Mouse (Mus musculus) embryonic facial prominence, embryonic 15.5 days (tissue): ENCODE measurements around the gene Irf4. TPM values are rescaled to one million over a fixed set of nuclear protein-coding genes. Genes with fewer than 3 reads are reported as not detected.

Experiments used
- ATAC-seq: fragments of 200-750 bp; cut with Nextera tagmentation; 2 replicates; pipeline ENCODE4 v1.8.0; 2017; ENCODE audit warnings: low read depth, moderate TSS enrichment; ENCODE audit not compliant: insufficient number of reproducible peaks, low FRiP score, low TSS enrichment
- H3K27ac ChIP-seq: fragments of 300-500 bp; sonication (generic); replicated peaks from 2 replicates; pipeline ENCODE4 v1.5.1; 2015; ENCODE audit warnings: mild to moderate bottlenecking, inconsistent platforms
- H3K27me3 ChIP-seq: fragments of 300-500 bp; sonication (generic); 2 replicates; pipeline ENCODE4 v1.6.1; 2015; ENCODE audit warnings: inconsistent platforms
- H3K36me3 ChIP-seq: fragments of 300-500 bp; sonication (generic); 2 replicates; pipeline ENCODE4 v1.6.1; 2015; ENCODE audit warnings: mild to moderate bottlenecking, inconsistent platforms
- H3K4me1 ChIP-seq: fragments of 300-500 bp; sonication (generic); 2 replicates; pipeline ENCODE4 v1.6.1; 2015; ENCODE audit warnings: inconsistent platforms
- H3K4me2 ChIP-seq: fragments of 300-500 bp; sonication (generic); replicated peaks from 2 replicates; pipeline ENCODE4 v1.6.1; 2015; ENCODE audit warnings: mild to moderate bottlenecking, inconsistent platforms
- H3K4me3 ChIP-seq: fragments of 300-500 bp; sonication (generic); replicated peaks from 2 replicates; pipeline ENCODE4 v1.5.1; 2015; ENCODE audit warnings: mild to moderate bottlenecking, inconsistent platforms
- H3K9ac ChIP-seq: fragments of 300-500 bp; sonication (generic); 2 replicates; pipeline ENCODE4 v1.6.1; 2015; ENCODE audit warnings: inconsistent platforms
- H3K9me3 ChIP-seq: fragments of 300-500 bp; sonication (generic); replicated peaks from 2 replicates; pipeline ENCODE4 v1.6.1; 2016; ENCODE audit warnings: inconsistent platforms
- WGBS: fragments of 180-500 bp; shearing (Covaris S2); methylation state at CpG from one replicate; pipeline ENCODE4 v1.1.7; 2015; 5-methylcytosine and 5-hydroxymethylcytosine counted together
- polyA plus RNA-seq: library from polyadenylated mRNA; unstranded; fragments of >200 nt; fragmentation: Nextera tagmentation; extraction: Ambion mirVana; gene quantifications from 2 replicates; pipeline ENCODE4 v1.2.1, GENCODE M21; 2015

The Irf4 gene
- polyA plus RNA-seq, result 0.16 and 0.20 TPM in 2 replicates

DNA sequence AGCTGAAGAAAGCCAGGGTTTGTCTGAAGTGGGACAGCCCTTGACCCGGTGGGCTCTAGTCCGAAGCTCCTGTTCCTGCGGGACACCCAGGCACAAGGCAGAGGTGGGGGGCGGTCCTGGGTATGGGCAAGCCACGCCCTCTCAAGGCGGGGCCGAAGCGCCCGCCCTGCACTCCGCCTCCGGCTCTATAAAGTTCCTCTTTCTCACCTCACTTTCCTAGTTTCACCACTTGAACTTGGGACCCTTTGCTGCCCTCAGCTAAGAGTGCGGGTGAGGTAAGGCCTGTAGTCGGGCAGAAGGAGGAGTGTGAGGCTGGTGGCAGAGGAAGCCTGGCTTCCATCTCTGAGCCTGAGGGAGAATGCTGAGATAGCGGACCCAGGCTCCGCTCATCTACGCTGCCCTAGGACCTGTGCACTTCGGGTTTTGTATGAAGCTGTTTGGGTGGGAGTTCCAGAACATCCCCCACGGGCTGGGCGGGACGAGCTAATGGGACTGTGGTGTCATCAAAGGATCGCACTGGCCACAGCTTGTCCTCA lies at the start of gene Irf4:
TSS of gene Irf4 (plus strand) at position 206 of the 536 bp plus-strand sequence.
- under 1% methylated on average over 21 of the region's 21 CpGs for WGBS
- Histone ChIP-seq H3K36me3 (no peaks in the 10 kb centered on the region), H3K4me2 (peak within 1 kb of the TSS; percentile 75), H3K4me1 (peaks cover 23% of the 10 kb centered on the region), H3K27me3 (peaks cover 67% of the 10 kb centered on the region), H3K27ac (no peak within 1 kb of the TSS), H3K9me3 (no peaks in the 10 kb centered on the region), H3K4me3 (peak within 1 kb of the TSS; percentile 39), H3K9ac (no peak within 1 kb of the TSS)
- peak; percentile 82 for ATAC-seq

DNA sequence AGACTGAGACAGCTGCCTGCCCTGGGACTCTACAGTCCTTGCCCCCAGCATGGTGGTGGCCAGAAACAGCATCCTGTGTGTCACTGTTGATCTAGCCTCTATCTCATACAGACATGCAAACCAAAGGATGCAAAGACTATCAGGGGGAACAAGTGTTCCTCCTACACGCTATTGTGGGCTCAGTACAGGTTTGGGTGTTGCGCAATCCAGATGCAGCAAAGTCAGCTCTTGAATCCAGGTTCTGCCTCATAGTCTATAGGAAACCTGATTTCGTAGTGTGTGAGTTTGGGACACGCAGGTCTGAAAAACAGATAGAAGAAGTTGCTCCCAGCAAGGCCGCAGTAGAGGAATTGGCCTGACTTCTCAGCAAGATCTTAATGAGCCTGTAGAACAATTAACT lies 46.3 kb upstream of the Irf4 start:
- Histone ChIP-seq H3K27ac (no peak overlapping the region), H3K4me3 (no peak overlapping the region), H3K9me3 (no peaks in the 10 kb centered on the region), H3K9ac (no peak overlapping the region), H3K27me3 (no peaks in the 10 kb centered on the region), H3K4me2 (no peak overlapping the region), H3K4me1 (no peaks in the 10 kb centered on the region), H3K36me3 (peaks cover 10% of the 10 kb centered on the region; the same call in 1 of the 2 replicates)
- ATAC-seq, result no peak
- WGBS, result 89% methylated on average over 5 of the region's 5 CpGs

DNA sequence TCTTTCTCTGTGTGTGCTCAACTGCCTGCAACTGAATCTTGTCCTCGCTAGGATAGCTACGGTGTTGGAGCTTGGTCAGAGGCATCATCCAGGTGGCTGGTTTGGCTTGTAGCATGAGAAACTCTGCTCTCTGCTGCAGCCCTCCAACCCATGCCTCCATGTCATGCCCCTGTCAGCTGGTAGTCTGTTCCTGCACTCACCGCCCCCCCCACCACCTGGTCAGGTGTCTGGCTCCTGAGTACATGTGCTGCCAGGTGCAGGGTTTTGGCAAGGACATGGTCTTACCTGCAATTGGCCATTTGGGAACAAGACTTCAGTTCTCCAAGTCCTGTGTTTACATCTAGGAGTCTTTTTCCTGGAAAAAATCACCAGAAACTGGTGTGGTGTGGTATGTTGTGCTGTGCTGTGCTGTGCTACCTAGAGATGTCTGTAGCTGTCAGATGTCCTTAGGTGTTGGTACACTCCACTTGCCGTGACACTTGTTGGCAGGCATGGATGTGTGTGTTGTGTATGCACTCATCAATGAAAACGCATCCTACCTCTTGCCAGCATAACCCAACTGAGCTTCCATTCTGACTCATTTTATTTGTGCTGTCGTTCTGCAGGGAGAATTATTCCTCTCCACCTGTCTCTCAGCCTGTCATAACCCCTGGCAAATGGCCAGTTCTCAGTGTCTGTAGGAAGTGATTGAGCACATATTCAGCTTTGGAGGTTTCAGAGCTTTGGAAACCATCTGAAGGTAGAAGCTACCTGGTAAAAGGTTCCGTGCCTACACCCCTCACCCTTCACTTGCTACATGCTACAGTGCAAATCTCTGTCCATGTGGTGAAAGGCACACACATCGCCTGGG lies 44.6 kb upstream of the Irf4 start:
- WGBS, result 86% methylated on average over 8 of the region's 8 CpGs
- H3K9ac ChIP-seq, result no peak overlapping the region

DNA sequence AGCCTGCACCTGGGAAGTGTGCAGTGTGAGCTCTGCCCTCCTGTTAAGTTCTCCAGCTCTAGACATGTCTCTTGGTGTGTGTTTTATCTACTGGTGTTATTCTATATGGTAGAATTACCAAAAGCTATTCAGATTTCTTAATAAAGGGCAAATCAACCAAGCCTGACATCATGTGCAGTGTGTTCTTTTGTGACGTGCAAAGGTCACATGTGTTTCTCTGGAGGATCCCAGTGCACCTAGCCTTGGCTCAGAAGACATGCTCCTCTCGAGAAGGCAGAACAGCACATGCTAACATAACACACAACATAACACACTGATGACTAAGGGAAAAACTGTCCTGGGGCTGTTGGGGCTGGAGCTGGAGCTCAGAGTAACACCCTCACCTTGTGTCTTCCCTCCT lies 38.0 kb upstream of the Irf4 start:
- peaks cover under 1% of the 10 kb centered on the region; the same call in 1 of the 2 replicates for H3K36me3 ChIP-seq
- no peaks in the 10 kb centered on the region for H3K27me3 ChIP-seq
- no peaks in the 10 kb centered on the region for H3K9me3 ChIP-seq
- no peak overlapping the region for H3K27ac ChIP-seq
- ATAC-seq, result no peak
- H3K4me3 ChIP-seq, result no peak overlapping the region
- WGBS, result 82% methylated on average over 2 of the region's 2 CpGs
- H3K4me2 ChIP-seq, result no peak overlapping the region
- H3K9ac ChIP-seq, result no peak overlapping the region
- no peaks in the 10 kb centered on the region for H3K4me1 ChIP-seq

More for the DNA sequence above, 44.6 kb upstream of the Irf4 start:
- Histone ChIP-seq H3K9me3 (no peaks in the 10 kb centered on the region), H3K27ac (no peak overlapping the region), H3K4me3 (no peak overlapping the region), H3K36me3 (peaks cover 7% of the 10 kb centered on the region; the same call in 1 of the 2 replicates), H3K4me2 (no peak overlapping the region), H3K4me1 (no peaks in the 10 kb centered on the region), H3K27me3 (no peaks in the 10 kb centered on the region)
- no peak for ATAC-seq

DNA sequence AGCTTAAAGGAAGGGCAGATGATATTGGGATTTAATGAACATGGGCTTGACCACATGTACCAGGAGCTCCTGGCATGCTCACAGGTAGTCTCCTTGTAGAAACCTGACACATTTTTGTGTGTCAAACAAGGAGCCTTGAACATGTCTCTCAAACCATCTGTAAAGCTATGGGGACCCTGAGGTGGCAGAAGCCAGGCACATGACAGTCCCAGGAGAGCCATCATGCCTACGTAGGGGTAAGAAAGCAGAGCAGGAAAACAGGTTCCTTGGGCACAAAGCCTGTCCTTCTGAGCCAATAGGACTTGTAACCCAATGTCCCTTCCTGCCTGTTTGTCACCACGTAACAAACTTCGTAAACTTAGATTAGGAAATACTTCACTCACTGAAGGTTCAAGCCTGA lies 37.3 kb upstream of the Irf4 start:
- Histone ChIP-seq H3K4me2 (no peak overlapping the region), H3K4me1 (no peaks in the 10 kb centered on the region), H3K27me3 (no peaks in the 10 kb centered on the region), H3K9me3 (no peaks in the 10 kb centered on the region), H3K9ac (no peak overlapping the region), H3K27ac (no peak overlapping the region), H3K4me3 (no peak overlapping the region), H3K36me3 (no peaks in the 10 kb centered on the region)
- no peak for ATAC-seq
- WGBS, result 92% methylated on average over 3 of the region's 3 CpGs

DNA sequence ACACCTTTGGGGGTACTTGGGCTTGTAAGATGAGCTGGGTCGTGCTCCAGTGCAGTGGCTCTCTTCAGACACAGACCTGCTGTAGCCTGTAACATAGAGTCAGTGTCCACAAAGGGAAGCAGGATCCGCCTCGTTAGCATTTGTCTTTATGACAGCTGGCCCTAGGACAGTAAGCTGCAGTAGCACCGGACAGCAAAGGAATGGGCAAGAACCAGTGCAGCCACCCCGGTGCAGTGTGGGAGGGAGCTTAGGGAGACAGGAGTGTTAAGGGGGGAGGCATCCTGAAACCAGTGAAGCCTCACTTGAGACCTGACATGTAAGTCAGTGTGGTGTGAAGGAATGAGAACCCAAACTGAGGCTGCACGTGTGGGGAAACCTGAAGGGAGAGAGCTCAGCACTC lies 36.7 kb upstream of the Irf4 start:
- H3K4me1 ChIP-seq, result no peaks in the 10 kb centered on the region

DNA sequence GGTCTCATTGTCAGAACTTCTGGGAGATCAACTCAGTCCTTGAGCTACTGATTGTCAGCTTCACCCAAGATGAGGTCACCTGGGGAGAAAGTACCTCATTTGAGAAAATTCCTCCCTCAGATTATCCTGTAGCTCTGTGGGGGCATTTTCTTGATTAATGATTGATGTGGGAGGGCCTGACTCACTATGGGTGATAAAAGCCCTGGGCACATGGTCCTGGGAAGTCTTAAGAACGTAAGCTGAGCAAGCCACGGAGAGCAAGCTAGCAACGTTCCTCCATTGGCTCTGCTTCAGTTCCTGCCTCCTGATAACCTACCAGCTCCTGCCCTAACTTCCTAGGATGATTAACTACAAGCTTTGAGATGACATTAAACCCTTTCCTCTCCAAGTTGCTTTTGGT lies 35.4 kb upstream of the Irf4 start:
- Histone ChIP-seq H3K9me3 (no peaks in the 10 kb centered on the region), H3K4me3 (no peak overlapping the region), H3K27ac (no peak overlapping the region), H3K4me1 (no peaks in the 10 kb centered on the region), H3K27me3 (no peaks in the 10 kb centered on the region), H3K9ac (no peak overlapping the region), H3K36me3 (no peaks in the 10 kb centered on the region), H3K4me2 (no peak overlapping the region)
- WGBS, result 63% methylated on average over 3 of the region's 3 CpGs
- no peak for ATAC-seq

More for the DNA sequence above, 36.7 kb upstream of the Irf4 start:
- no peaks in the 10 kb centered on the region for H3K36me3 ChIP-seq
- H3K9ac ChIP-seq, result no peak overlapping the region
- no peak overlapping the region for H3K27ac ChIP-seq
- WGBS, result 81% methylated on average over 6 of the region's 6 CpGs
- no peak overlapping the region for H3K4me3 ChIP-seq
- no peak overlapping the region for H3K4me2 ChIP-seq
- no peak for ATAC-seq
- H3K27me3 ChIP-seq, result no peaks in the 10 kb centered on the region
- no peaks in the 10 kb centered on the region for H3K9me3 ChIP-seq

DNA sequence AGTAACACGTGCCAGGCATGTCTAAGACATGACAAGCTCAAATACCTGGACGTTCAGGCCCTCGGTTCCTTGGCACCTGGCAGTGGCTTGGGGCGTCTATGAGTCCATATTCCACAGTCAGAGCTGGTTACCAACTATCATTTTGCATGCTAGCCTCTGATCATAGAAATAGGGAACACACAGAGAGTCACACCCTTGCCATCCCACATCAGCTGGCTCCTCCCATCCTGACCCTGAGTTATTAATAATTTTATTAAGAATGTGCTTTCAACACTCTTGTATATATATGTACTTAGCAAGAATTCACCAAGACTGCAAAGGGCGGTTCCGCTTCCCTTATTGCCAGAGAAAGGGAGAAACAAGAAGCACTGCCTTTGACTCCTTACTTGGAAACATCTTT lies 34.5 kb upstream of the Irf4 start:
- no peak overlapping the region for H3K27ac ChIP-seq
- no peak for ATAC-seq
- H3K4me2 ChIP-seq, result no peak overlapping the region
- H3K9me3 ChIP-seq, result no peaks in the 10 kb centered on the region
- H3K36me3 ChIP-seq, result no peaks in the 10 kb centered on the region
- 75% methylated on average over 6 of the region's 6 CpGs for WGBS
- no peak overlapping the region for H3K4me3 ChIP-seq
- H3K4me1 ChIP-seq, result no peaks in the 10 kb centered on the region
- no peaks in the 10 kb centered on the region for H3K27me3 ChIP-seq
- H3K9ac ChIP-seq, result no peak overlapping the region

DNA sequence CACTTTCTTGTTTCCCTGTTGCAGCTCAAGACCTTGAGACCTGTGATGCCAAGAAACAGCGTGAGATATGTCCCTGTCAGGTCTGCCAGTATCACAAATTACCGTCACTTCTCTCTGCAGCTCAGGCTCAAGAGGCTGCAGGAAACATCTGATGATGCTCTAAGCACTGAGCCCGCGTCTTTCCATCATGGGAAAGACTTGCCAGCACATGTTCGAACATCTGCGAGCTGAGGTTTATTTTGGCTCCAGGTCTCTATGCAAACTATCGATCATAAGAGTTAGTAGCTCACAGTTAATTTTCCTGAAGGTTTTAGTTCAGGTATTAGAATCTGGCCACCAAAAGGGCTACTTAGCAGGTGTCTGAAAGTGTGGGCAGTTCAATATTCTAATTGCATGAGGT lies 34.0 kb upstream of the Irf4 start:
- Histone ChIP-seq H3K9me3 (no peaks in the 10 kb centered on the region), H3K4me3 (no peak overlapping the region), H3K27ac (no peak overlapping the region), H3K4me1 (no peaks in the 10 kb centered on the region), H3K36me3 (no peaks in the 10 kb centered on the region), H3K9ac (no peak overlapping the region), H3K4me2 (no peak overlapping the region), H3K27me3 (no peaks in the 10 kb centered on the region)
- 70% methylated on average over 7 of the region's 7 CpGs for WGBS
- no peak for ATAC-seq

DNA sequence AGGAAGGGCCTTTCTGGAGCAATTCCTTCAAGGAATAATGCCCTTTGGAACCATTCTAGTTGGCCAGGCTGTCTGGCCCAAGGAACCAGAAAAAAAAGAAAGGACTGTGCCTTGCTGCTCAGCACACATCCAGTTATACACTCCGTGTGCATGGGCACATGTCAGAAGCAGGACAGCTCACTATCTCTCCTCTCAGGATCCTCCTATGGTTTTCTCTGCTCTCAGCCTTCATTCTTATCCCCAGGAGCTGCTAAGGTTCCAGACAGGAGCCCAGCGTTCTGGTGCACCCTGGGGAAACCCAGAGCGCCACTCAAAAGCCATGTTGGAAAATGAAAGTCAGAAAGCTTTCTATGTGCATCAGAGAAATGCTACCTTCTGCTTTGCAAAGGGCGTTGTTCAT lies 33.5 kb upstream of the Irf4 start:
- Histone ChIP-seq H3K27me3 (no peaks in the 10 kb centered on the region), H3K4me1 (no peaks in the 10 kb centered on the region), H3K36me3 (no peaks in the 10 kb centered on the region), H3K27ac (no peak overlapping the region), H3K4me3 (no peak overlapping the region), H3K4me2 (no peak overlapping the region), H3K9ac (no peak overlapping the region), H3K9me3 (no peaks in the 10 kb centered on the region)
- no peak for ATAC-seq
- WGBS, result 83% methylated on average over 4 of the region's 4 CpGs

DNA sequence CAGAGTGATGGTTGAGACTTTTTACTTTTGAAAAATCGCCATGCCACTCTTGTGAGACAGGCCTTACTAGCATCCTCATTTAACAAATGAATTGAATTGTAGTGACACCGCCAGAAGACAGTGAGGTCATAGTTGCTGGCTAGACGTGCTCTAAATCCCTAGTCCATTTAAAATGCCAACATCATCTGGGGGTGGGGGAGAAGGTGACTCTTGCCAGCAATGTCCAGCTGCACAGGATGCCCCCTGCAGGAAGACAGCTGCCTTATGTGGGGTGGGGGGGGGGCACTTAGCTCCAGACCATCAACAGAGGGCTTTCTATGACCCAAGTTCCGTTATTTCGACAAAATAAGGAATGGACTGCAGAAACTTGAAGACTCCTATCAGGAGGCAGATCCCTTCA lies 32.4 kb upstream of the Irf4 start:
- 73% methylated on average over 5 of the region's 5 CpGs for WGBS
- no peak overlapping the region for H3K27ac ChIP-seq
- no peaks in the 10 kb centered on the region for H3K27me3 ChIP-seq
- no peaks in the 10 kb centered on the region for H3K4me1 ChIP-seq
- H3K36me3 ChIP-seq, result no peaks in the 10 kb centered on the region
- no peak overlapping the region for H3K9ac ChIP-seq
- ATAC-seq, result no peak
- no peak overlapping the region for H3K4me2 ChIP-seq
- no peaks in the 10 kb centered on the region for H3K9me3 ChIP-seq
- no peak overlapping the region for H3K4me3 ChIP-seq

DNA sequence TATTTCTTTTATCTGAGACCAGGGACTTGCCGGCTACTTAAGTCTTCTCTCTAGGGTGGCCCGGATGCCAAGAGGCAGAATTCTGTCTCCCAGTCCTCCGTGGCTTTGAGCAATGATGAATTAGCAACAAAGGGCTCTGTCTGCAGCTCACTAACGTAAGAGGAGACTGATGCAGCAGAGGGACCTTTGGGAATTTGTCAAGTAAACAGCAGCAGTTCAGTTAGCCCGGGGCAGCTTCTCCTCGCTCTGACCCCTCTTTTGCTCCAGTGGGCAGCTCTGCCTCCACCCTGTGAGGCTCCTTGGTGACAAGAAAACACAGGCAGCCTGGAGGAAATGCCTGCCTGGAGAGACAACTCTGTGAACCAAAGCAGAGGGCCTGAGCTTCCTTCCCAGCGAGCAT lies 26.4 kb upstream of the Irf4 start:
- 6% methylated on average over 7 of the region's 7 CpGs for WGBS

More for the DNA sequence above, 26.4 kb upstream of the Irf4 start:
- no peaks in the 10 kb centered on the region for H3K27me3 ChIP-seq
- peaks cover 11% of the 10 kb centered on the region; the same call in 1 of the 2 replicates for H3K4me1 ChIP-seq
- no peaks in the 10 kb centered on the region for H3K9me3 ChIP-seq
- H3K36me3 ChIP-seq, result no peaks in the 10 kb centered on the region
- no peak overlapping the region for H3K9ac ChIP-seq
- H3K4me3 ChIP-seq, result no peak overlapping the region
- ATAC-seq, result no peak
- H3K27ac ChIP-seq, result no peak overlapping the region
- H3K4me2 ChIP-seq, result no peak overlapping the region
